Mouse (Mus musculus) regulatory T cell (primary cell): Measurements from ENCODE around the gene Slc22a18.

Experiments used
- in situ Hi-C: fragments of 300-600 bp; cut with MboI, MseI; formaldehyde crosslinking; loops from one replicate; pipeline ENCODE4 v1.15.1; 2025; ENCODE audit warnings: high pct_unique_total_duplicates

The Slc22a18 gene

GRCm38 (mm10) chr7:143462516-143462915, 11.0 kb upstream of the Slc22a18 start:
- in situ Hi-C loops, result no loop called here

- in situ Hi-C loops, result no loop called here
Measured at GRCm38 (mm10) chr7:143463865-143464415, 9.6 kb upstream of the Slc22a18 start.

GRCm38 (mm10) chr7:143464811-143465560, 8.6 kb upstream of the Slc22a18 start:
- in situ Hi-C loops, result loop anchor here (5.0 kb wide), 1 partner anchor 313 kb away; no protein-coding TSS in a partner anchor

- in situ Hi-C loops, result loop anchor here (5.0 kb wide), 1 partner anchor 314 kb away; no protein-coding TSS in a partner anchor
Measured at GRCm38 (mm10) chr7:143466099-143466677, 7.3 kb upstream of the Slc22a18 start.

- in situ Hi-C loops, result loop anchor here (5.0 kb wide), 1 partner anchor 315 kb away; no protein-coding TSS in a partner anchor
Measured at GRCm38 (mm10) chr7:143467714-143468113, 5.8 kb upstream of the Slc22a18 start.

GRCm38 (mm10) chr7:143469946-143470345, 3.6 kb upstream of the Slc22a18 start:
- in situ Hi-C loops, result loop anchor here (5.0 kb wide), 1 partner anchor 318 kb away; no protein-coding TSS in a partner anchor

- in situ Hi-C loops, result no loop called here
Measured at GRCm38 (mm10) chr7:143474811-143475210, 1.3 kb downstream of the Slc22a18 start.

GRCm38 (mm10) chr7:143475876-143476275, 2.3 kb downstream of the Slc22a18 start:
- in situ Hi-C loops, result no loop called here

GRCm38 (mm10) chr7:143476702-143477335, 3.3 kb downstream of the Slc22a18 start:
- in situ Hi-C loops, result no loop called here

GRCm38 (mm10) chr7:143477800-143478199, 4.3 kb downstream of the Slc22a18 start:
- in situ Hi-C loops, result no loop called here

GRCm38 (mm10) chr7:143480498-143480897, 7.0 kb downstream of the Slc22a18 start:
- in situ Hi-C loops, result no loop called here

GRCm38 (mm10) chr7:143481806-143482387, 8.4 kb downstream of the Slc22a18 start:
- in situ Hi-C loops, result no loop called here

- in situ Hi-C loops, result no loop called here
Measured at GRCm38 (mm10) chr7:143482541-143482940, 9.0 kb downstream of the Slc22a18 start.

- in situ Hi-C loops, result no loop called here
Measured at GRCm38 (mm10) chr7:143489735-143490134, 16.2 kb downstream of the Slc22a18 start.

- in situ Hi-C loops, result no loop called here
Measured at GRCm38 (mm10) chr7:143493616-143494126, 20.1 kb downstream of the Slc22a18 start.

GRCm38 (mm10) chr7:143495104-143495961, 21.8 kb downstream of the Slc22a18 start:
- in situ Hi-C loops, result no loop called here

GRCm38 (mm10) chr7:143498584-143498983, 25.0 kb downstream of the Slc22a18 start:
- in situ Hi-C loops, result no loop called here

- in situ Hi-C loops, result no loop called here
Measured at GRCm38 (mm10) chr7:143500912-143501311, 27.4 kb downstream of the Slc22a18 start.

- in situ Hi-C loops, result no loop called here
Measured at GRCm38 (mm10) chr7:143501643-143502417, 28.3 kb downstream of the Slc22a18 start.
